Mouse (Mus musculus) right cerebral cortex, postnatal 36 days (tissue): Measurements from ENCODE around the gene Tmpo.

Source experiments
- DNase-seq, 2 experiments: peaks; one replicate each; pipeline ENCODE4 v3.0.0; 2022; ENCODE audit warnings: low spot score in 2 of 2, mixed read lengths in 1 of 2

Tmpo gene

DNA sequence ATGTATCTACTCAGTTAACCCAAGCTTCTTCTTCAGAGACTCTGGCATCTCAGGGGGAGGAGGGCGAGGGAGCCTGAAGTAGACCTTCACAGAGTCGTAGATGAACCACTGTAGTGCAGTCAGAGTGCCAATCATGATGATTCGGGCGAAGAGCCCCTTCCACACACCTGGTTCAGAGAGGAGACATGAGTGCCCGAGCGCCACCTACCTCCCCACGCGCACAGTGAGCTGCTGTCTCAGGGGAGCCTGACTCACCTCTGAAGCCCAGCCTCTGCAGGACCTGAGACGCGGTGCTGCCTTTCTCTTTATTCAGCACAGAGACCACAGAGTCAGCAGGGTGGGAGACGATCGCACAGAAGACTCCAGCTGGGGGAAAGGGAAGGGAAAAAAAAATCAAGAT is 64.2 kb downstream of the Tmpo start:
- DNase-seq, result no peak

DNA sequence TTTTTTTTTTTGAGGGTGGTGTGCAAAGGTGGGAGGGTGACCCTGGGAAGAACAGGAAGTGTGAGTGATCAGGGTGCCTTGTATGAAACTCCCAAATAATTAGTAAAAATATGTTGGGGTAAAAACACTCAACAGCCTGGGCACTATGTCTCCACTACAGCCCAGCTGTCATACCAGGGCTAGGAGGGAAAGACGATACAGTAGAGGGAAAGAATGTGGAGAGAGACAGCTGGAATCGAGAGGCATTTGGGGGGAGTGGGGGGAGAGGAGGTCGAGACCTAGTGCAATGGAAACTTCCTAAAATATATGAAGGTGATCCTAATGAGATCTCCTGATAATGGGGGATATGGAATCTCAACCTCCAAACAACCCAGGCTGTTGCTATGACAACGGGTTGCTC is 71.3 kb downstream of the Tmpo start:
- no peak for DNase-seq

DNA sequence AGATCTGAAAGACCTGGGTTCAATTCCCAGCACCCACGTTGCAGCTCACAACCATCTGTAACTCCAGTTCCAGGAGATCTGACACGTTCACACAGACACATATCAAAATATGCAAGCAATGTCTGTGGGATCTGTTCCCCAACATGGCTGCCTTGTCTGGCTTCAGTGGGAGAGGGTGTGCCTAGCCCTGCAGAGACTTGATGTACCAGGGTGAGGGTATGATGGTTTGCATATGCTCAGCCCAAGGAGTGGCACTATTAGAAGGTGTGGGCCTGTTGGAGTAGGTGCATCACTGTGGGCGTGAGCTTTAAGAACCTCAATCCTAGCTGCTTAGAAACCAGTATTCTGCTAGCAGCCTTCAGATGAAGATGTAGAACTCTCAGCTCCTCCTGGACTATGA is 75.1 kb downstream of the Tmpo start:
- no peak for DNase-seq

DNA sequence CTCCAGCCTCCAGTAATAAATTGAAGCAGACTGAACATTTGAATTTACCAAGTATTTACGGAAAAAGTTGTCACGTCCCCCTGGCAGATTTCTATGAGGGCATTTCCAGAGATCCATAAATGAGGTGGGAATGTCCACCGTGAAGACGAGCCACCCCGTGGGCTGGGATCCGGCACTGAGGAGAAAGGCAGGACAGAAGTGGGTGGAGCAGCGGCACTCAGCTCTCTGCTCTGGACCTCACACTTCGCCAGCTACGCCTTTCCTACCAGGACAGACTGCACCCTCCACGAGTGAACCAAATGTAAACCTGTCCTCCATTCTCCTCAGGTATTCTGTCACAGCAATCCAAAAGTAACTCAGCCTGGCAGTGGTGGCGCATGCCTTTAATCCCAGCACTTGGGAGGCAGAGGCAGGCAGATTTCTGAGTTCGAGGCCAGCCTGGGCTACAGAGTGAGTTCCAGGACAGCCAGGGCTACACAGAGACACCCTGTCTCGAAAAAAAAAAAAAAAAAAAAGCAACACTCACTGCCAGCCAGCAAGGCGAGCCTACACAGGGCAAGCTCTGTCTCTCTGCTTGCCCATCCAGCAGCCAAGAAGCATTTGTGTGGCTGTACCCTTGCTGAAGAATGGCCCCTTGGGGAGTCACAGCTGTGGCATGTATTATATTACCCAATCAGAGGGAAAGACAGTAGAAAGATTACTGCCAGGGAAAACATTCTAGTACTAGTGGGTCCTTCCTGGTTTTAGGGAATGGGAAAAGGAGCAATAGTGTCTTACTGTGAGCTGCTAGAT is 78.1 kb downstream of the Tmpo start:
- DNase-seq, result no peak

DNA sequence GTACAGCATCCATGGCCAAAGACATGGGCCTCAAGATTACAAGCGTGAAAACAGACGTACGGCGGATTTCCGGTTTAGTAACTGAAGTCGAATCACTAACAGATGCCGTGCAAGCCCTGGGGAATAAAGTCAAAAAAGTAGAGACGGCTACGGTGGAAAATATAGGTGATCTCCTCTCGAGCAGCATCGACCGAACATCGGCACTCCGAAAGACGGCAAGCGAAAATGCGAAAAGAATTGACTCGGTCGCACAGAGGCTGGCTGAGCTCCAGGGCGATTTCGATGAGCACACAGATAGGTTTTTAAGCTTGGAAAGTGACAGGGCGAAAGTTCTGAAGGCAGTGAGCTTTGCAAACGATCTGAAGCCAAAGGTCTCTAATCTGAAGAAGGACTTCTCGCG is 79.2 kb downstream of the Tmpo start:
- no peak for DNase-seq

DNA sequence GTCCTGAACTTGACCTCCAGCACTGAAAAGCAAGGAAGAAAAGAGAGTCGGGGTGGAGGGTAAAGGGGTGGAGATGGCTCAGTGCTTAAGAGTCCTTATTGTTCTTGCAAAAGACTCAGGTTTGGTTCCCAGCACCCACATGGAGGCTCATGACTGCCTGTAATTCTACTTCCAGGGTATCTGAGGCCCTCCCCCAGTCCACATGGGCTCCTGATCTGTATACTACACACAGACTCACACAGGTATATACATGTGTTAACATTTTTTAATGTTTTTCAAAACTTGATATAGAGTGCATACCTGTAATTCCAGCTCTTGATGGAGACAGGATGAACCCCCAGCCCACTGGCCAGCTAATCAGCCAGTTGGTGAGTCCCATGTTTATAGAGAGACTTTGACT is 81.0 kb downstream of the Tmpo start:
- no peak for DNase-seq

DNA sequence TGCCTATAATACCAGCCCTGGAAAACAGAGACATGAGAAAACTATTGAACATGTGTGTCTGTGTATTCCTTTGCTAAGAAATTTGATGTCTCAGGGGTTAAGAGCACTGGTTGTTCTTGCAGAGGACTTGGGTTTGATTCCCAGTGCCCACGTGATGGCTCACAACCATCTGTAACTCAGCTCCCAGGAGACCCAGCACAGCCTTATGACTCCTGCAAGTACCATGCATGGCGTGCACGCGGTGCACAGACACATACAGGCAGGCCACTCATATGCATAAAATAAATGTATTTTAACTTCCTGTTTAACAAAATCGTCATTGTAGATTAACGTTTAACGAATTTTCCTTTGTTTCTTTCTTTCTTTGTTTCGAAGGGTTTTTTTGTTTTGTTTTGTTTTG is 83.1 kb downstream of the Tmpo start:
- DNase-seq, result no peak
